Mouse (Mus musculus) hindbrain, embryonic 16.5 days (tissue): Measurements from ENCODE around the gene Wdfy2. TPM values are rescaled to one million over a fixed set of nuclear protein-coding genes. Genes with fewer than 3 reads are reported as not detected.
A peak's percentile ranks its signal among the peaks of the same experiment; 100 is the strongest.

ENCODE experiments used
- ATAC-seq: fragments of 200-750 bp; cut with Nextera tagmentation; 2 replicates; pipeline ENCODE4 v1.8.0; 2017; ENCODE audit warnings: moderate TSS enrichment, moderate library complexity
- H3K27ac ChIP-seq: fragments of 300-500 bp; sonication (generic); 2 replicates; pipeline ENCODE4 v1.5.1; 2014; ENCODE audit warnings: low read depth, mild to moderate bottlenecking, control low read depth, low read length, moderate library complexity
- H3K27me3 ChIP-seq: fragments of 300-500 bp; sonication (generic); replicated peaks from 2 replicates; pipeline ENCODE4 v1.6.1; 2014; ENCODE audit warnings: low read length; ENCODE audit not compliant: control insufficient read depth, insufficient read depth
- H3K36me3 ChIP-seq: fragments of 300-500 bp; sonication (generic); 2 replicates; pipeline ENCODE4 v1.6.1; 2014; ENCODE audit warnings: mild to moderate bottlenecking, low read length, moderate library complexity, mixed read lengths; ENCODE audit not compliant: control insufficient read depth, insufficient read depth
- H3K4me1 ChIP-seq: fragments of 300-500 bp; sonication (generic); 2 replicates; pipeline ENCODE4 v1.6.1; 2014; ENCODE audit warnings: low read depth, low read length; ENCODE audit not compliant: control insufficient read depth, insufficient read depth
- H3K4me2 ChIP-seq: fragments of 300-500 bp; sonication (generic); 2 replicates; pipeline ENCODE4 v1.6.1; 2014; ENCODE audit warnings: mild to moderate bottlenecking, low read length, control low read depth, moderate library complexity
- H3K4me3 ChIP-seq: fragments of 300-500 bp; sonication (generic); 2 replicates; pipeline ENCODE4 v1.5.1; 2014; ENCODE audit warnings: mild to moderate bottlenecking, low read length, control low read depth, moderate library complexity
- H3K9ac ChIP-seq: fragments of 300-500 bp; sonication (generic); 2 replicates; pipeline ENCODE4 v1.6.1; 2014; ENCODE audit warnings: low read depth, mild to moderate bottlenecking, control low read depth, low read length, moderate library complexity
- H3K9me3 ChIP-seq: fragments of 300-500 bp; sonication (generic); 2 replicates; pipeline ENCODE4 v1.6.1; 2014; ENCODE audit warnings: mild to moderate bottlenecking, low read length, moderate library complexity; ENCODE audit not compliant: control insufficient read depth
- WGBS: fragments of 180-500 bp; shearing (Covaris S2); extraction: QIAGEN DNeasy Blood & Tissue Kit; methylation state at CpG from one replicate; pipeline ENCODE4 v1.1.7; 2014; 5-methylcytosine and 5-hydroxymethylcytosine counted together
- polyA plus RNA-seq: library from polyadenylated mRNA; unstranded; fragments of >200 nt; fragmentation: Nextera tagmentation; extraction: Ambion mirVana; gene quantifications from 2 replicates; pipeline ENCODE4 v1.2.1, GENCODE M21; 2015

Wdfy2 gene
- polyA plus RNA-seq, 1 experiment from 2014 or later = 6.2 TPM

GRCm38 (mm10) chr14:62894924-62895840 lies 57.7 kb downstream of the Wdfy2 start:
- Histone ChIP-seq H3K27ac (no peak overlapping the region), H3K4me2 (no peak overlapping the region), H3K36me3 (no peaks in the 10 kb centered on the region), H3K9ac (no peak overlapping the region), H3K9me3 (no peaks in the 10 kb centered on the region), H3K27me3 (no peaks in the 10 kb centered on the region), H3K4me1 (no peaks in the 10 kb centered on the region), H3K4me3 (no peak overlapping the region)
- ATAC-seq = no peak
- 92% methylated on average over 8 of the region's 8 CpGs for WGBS

- Histone ChIP-seq H3K9me3 (no peaks in the 10 kb centered on the region), H3K27me3 (no peaks in the 10 kb centered on the region), H3K27ac (no peak overlapping the region), H3K9ac (no peak overlapping the region), H3K4me2 (no peak overlapping the region), H3K4me1 (no peaks in the 10 kb centered on the region), H3K4me3 (no peak overlapping the region), H3K36me3 (no peaks in the 10 kb centered on the region)
- ATAC-seq = no peak
- 78% methylated on average over 6 of the region's 6 CpGs for WGBS
Observed at GRCm38 (mm10) chr14:62898061-62898460, 60.6 kb downstream of the Wdfy2 start.

- Histone ChIP-seq H3K27me3 (no peaks in the 10 kb centered on the region), H3K9ac (no peak overlapping the region), H3K36me3 (no peaks in the 10 kb centered on the region), H3K4me3 (no peak overlapping the region), H3K4me2 (no peak overlapping the region), H3K4me1 (peaks cover 3% of the 10 kb centered on the region; the same call in 1 of the 2 replicates), H3K9me3 (no peaks in the 10 kb centered on the region), H3K27ac (no peak overlapping the region)
- 90% methylated on average over 2 of the region's 2 CpGs for WGBS
- no peak for ATAC-seq
Observed at GRCm38 (mm10) chr14:62907888-62908287, 70.4 kb downstream of the Wdfy2 start.

DNA sequence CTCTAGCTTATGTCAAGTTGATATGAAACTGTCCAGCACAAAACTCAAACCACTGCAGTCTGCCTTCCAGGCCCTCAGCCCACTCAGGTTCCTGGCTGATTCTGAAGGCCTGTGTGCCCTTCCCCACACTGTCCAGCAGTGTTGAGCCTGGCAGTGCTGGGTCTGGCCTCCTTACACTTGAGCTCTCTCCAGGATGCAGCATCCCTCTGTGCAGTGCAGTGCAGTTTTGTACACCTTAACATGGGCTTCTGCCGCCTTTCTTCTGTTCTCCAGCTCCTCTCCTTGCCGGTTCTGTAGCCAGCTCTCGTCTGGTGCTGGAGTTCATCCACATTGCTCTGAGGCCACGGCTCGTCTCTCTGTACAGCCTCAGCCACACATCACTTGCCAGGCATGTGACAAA lies 71.1 kb downstream of the Wdfy2 start:
- no peaks in the 10 kb centered on the region for H3K27me3 ChIP-seq
- no peak overlapping the region for H3K4me3 ChIP-seq
- H3K9me3 ChIP-seq = no peaks in the 10 kb centered on the region
- H3K9ac ChIP-seq = no peak overlapping the region
- peaks cover 3% of the 10 kb centered on the region; the same call in 1 of the 2 replicates for H3K4me1 ChIP-seq
- no peak overlapping the region for H3K4me2 ChIP-seq
- ATAC-seq = peak; percentile 58; the same call in 1 of the 2 replicates
- H3K36me3 ChIP-seq = no peaks in the 10 kb centered on the region
- no peak overlapping the region for H3K27ac ChIP-seq
- WGBS = 85% methylated on average over 5 of the region's 5 CpGs

GRCm38 (mm10) chr14:62910859-62911258 lies 73.4 kb downstream of the Wdfy2 start:
- 72% methylated on average over 4 of the region's 4 CpGs for WGBS

DNA sequence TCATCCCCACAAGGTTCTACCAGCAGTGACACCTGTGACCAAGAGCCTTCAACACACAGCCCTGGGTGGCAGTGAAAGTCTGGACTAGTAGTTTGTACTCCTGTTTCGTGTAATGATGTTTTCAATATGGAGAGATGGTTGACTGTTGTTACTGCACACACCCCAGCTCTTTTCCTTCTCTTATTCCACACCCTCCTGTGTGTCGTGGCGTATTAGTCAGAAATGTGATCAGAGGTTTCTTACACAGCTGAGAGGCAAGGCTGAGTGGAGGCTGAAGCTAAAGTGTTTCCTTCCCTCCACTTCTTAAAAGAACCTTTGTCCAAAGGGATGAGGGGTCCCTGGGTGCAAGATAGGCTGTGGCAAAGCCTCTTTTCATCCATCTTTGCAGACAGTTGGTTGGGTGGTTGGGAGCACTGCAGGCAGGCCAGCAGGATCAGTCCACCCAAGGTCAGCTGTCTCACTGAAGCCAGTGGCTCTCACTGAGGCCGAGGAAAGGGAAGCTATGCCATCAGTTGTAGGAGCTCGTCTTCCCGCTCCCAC lies 77.7 kb downstream of the Wdfy2 start:
- no peaks in the 10 kb centered on the region; the same call in 1 of the 2 replicates for H3K4me1 ChIP-seq
- no peak overlapping the region for H3K9ac ChIP-seq
- H3K36me3 ChIP-seq = no peaks in the 10 kb centered on the region
- H3K4me2 ChIP-seq = no peak overlapping the region
- no peaks in the 10 kb centered on the region for H3K27me3 ChIP-seq
- no peak overlapping the region for H3K27ac ChIP-seq
- no peak for ATAC-seq
- WGBS = 90% methylated on average over 6 of the region's 6 CpGs
- H3K4me3 ChIP-seq = no peak overlapping the region
- H3K9me3 ChIP-seq = no peaks in the 10 kb centered on the region

More at GRCm38 (mm10) chr14:62910859-62911258, 73.4 kb downstream of the Wdfy2 start:
- Histone ChIP-seq H3K27ac (no peak overlapping the region), H3K4me2 (no peak overlapping the region), H3K4me3 (no peak overlapping the region), H3K9me3 (no peaks in the 10 kb centered on the region), H3K36me3 (no peaks in the 10 kb centered on the region), H3K4me1 (peaks cover 3% of the 10 kb centered on the region; the same call in 1 of the 2 replicates), H3K9ac (no peak overlapping the region), H3K27me3 (no peaks in the 10 kb centered on the region)
- ATAC-seq = no peak

DNA sequence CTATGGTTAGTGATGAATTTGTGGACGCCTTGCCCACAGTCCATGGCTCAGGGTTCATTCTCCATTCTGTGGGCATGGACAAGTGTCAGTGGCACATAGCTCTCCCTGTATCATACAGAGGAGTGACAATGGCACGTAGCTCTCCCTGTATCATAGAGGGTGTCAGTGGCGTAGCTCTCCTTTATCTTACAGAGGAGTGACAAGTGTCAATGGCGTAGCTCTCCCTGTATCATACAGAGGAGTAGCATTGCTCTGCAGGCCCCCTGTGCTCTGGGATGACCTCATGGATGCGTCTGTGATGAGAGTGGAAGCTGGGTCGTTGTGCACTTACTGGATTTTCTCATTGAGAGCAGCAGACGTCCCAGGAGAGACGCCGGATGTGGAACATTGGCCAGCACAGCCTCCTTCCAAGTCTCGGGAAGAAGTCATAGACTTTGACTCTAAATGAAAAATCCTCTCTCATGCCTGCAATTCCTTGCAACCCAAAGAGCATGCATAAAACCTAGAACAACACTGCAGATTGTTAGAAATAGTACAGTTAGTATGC lies 79.1 kb downstream of the Wdfy2 start:
- H3K9ac ChIP-seq = no peak overlapping the region
- H3K4me3 ChIP-seq = no peak overlapping the region
- no peaks in the 10 kb centered on the region for H3K9me3 ChIP-seq
- H3K4me2 ChIP-seq = no peak overlapping the region
- H3K27ac ChIP-seq = no peak overlapping the region
- H3K4me1 ChIP-seq = no peaks in the 10 kb centered on the region
- WGBS = 85% methylated on average over 10 of the region's 10 CpGs
- no peaks in the 10 kb centered on the region for H3K27me3 ChIP-seq
- no peaks in the 10 kb centered on the region for H3K36me3 ChIP-seq
- ATAC-seq = no peak

DNA sequence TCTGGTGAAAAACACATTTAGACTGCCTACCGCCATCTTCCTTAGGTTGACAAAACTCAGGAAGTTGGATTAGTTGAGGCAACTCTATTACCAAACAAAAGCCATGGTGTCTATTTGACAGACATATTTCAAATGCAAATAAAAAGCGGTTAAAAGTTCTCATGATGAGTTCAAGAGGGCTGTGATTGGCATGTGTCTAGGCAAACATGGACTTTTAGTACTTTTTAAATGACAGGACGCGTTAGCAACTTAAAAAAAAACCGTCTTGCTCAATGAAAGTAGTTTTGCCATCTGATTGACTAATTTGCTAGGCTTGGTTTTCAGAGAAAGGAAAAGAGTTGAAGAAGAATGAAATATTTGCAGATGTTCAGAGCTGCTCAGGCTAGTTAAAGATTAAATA lies 83.9 kb downstream of the Wdfy2 start:
- WGBS = 88% methylated on average over 5 of the region's 5 CpGs
- Histone ChIP-seq H3K9me3 (no peaks in the 10 kb centered on the region), H3K4me2 (no peak overlapping the region), H3K4me3 (no peak overlapping the region), H3K9ac (no peak overlapping the region), H3K27me3 (no peaks in the 10 kb centered on the region), H3K4me1 (no peaks in the 10 kb centered on the region), H3K36me3 (no peaks in the 10 kb centered on the region), H3K27ac (no peak overlapping the region)
- no peak for ATAC-seq

GRCm38 (mm10) chr14:62922637-62923036 lies 85.2 kb downstream of the Wdfy2 start:
- Histone ChIP-seq H3K9ac (no peak overlapping the region), H3K4me3 (no peak overlapping the region), H3K4me1 (no peaks in the 10 kb centered on the region), H3K9me3 (no peaks in the 10 kb centered on the region), H3K4me2 (no peak overlapping the region), H3K36me3 (no peaks in the 10 kb centered on the region), H3K27me3 (no peaks in the 10 kb centered on the region), H3K27ac (no peak overlapping the region)
- no peak for ATAC-seq
